Mouse (Mus musculus) MEL (cell line): ENCODE results near the gene Ctnnb1.

Source experiments
- BHLHE40 ChIP-seq: IDR thresholded peaks from 2 replicates; pipeline ENCODE4 v1.6.1; 2012; ENCODE audit warnings: low read depth, mild to moderate bottlenecking, inconsistent platforms, low read length, improper control_type of control experiment, borderline replicate concordance
- CTCF ChIP-seq, 3 experiments: IDR thresholded peaks in 2 of 3; conservative IDR thresholded peaks in 1 of 3; 2 replicates each; pipeline ENCODE4 v1.5.1; 2011 to 2012; ENCODE audit warnings: low read length in 3 of 3, low read depth in 2 of 3, mild to moderate bottlenecking in 2 of 3, improper control_type of control experiment in 1 of 3, inconsistent platforms in 1 of 3, mixed read lengths in 1 of 3, moderate library complexity in 1 of 3; ENCODE audit not compliant: control insufficient read depth in 1 of 3, insufficient read depth in 1 of 3, poor library complexity in 1 of 3, severe bottlenecking in 1 of 3
- E2F4 ChIP-seq: IDR thresholded peaks from 2 replicates; pipeline ENCODE4 v1.6.1; 2011; ENCODE audit warnings: low read depth, low read length, improper control_type of control experiment, borderline replicate concordance
- EP300 ChIP-seq, 2 experiments: IDR thresholded peaks; 2 replicates each; pipeline ENCODE4 v1.6.1; 2011; ENCODE audit warnings: improper control_type of control experiment in 2 of 2, low read length in 2 of 2, low read depth in 1 of 2, mild to moderate bottlenecking in 1 of 2
- KAT2A ChIP-seq: conservative IDR thresholded peaks from 2 replicates; pipeline ENCODE4 v1.6.1; 2012; ENCODE audit warnings: low read depth, low read length, improper control_type of control experiment, inconsistent platforms
- MAZ ChIP-seq: IDR thresholded peaks from 2 replicates; pipeline ENCODE4 v1.6.1; 2012; ENCODE audit warnings: low read depth, mild to moderate bottlenecking, inconsistent platforms, low read length, improper control_type of control experiment
- MEF2A ChIP-seq: IDR thresholded peaks from 2 replicates; pipeline ENCODE4 v1.6.1; 2014; ENCODE audit warnings: low read depth, mild to moderate bottlenecking, inconsistent platforms, low read length, improper control_type of control experiment; ENCODE audit not compliant: poor library complexity, insufficient replicate concordance, severe bottlenecking; ENCODE audit errors: extremely low read depth
- POLR2A ChIP-seq, 2 experiments: IDR thresholded peaks; 2 replicates each; pipeline ENCODE4 v1.6.1; 2011 to 2012; ENCODE audit warnings: low read length in 2 of 2, mild to moderate bottlenecking in 2 of 2, control low read depth in 1 of 2, improper control_type of control experiment in 1 of 2, low read depth in 1 of 2, moderate library complexity in 1 of 2; ENCODE audit not compliant: control insufficient read depth in 1 of 2, insufficient read depth in 1 of 2, poor library complexity in 1 of 2
- RAD21 ChIP-seq: IDR thresholded peaks from 2 replicates; pipeline ENCODE4 v1.6.1; 2011; ENCODE audit warnings: mild to moderate bottlenecking, low read depth, low read length, improper control_type of control experiment
- RCOR1 ChIP-seq: IDR thresholded peaks from 2 replicates; pipeline ENCODE4 v1.6.1; 2012; ENCODE audit warnings: low read depth, mild to moderate bottlenecking, inconsistent platforms, low read length, improper control_type of control experiment
- SIN3A ChIP-seq: IDR thresholded peaks from 2 replicates; pipeline ENCODE4 v1.6.1; 2012; ENCODE audit warnings: low read length, improper control_type of control experiment, inconsistent platforms
- ZC3H11A ChIP-seq: IDR thresholded peaks from 2 replicates; pipeline ENCODE4 v1.6.1; 2012; ENCODE audit warnings: low read depth, mild to moderate bottlenecking, inconsistent platforms, low read length, improper control_type of control experiment

- TF ChIP-seq POLR2A (IDR thresholded peaks at IDR 0.05; ENCODE audit: control insufficient read depth in 1 of 2, insufficient read depth in 1 of 2, low read depth in 1 of 2, low read length in 2 of 2, poor library complexity in 1 of 2), result no peak
- TF ChIP-seq KAT2A, result no peak
- TF ChIP-seq RCOR1, result no peak
- TF ChIP-seq MEF2A, result no peak
- TF ChIP-seq ZC3H11A, result no peak
- no peak for TF ChIP-seq CTCF (IDR thresholded peaks at IDR 0.05 in 2 of 3, conservative IDR thresholded peaks at IDR 0.05 in 1 of 3; ENCODE audit: control insufficient read depth in 1 of 3, insufficient read depth in 1 of 3, low read depth in 2 of 3, low read length in 3 of 3, poor library complexity in 1 of 3, severe bottlenecking in 1 of 3)
- no peak for TF ChIP-seq BHLHE40
- TF ChIP-seq SIN3A, result no peak
- TF ChIP-seq E2F4, result no peak
- no peak for TF ChIP-seq RAD21
- TF ChIP-seq EP300 (IDR thresholded peaks at IDR 0.05; ENCODE audit: low read depth in 1 of 2, low read length in 2 of 2), result no peak
- no peak for TF ChIP-seq MAZ
Measured at GRCm38 (mm10) chr9:120963720-120964119, 34.7 kb downstream of the Ctnnb1 start.
